Mouse (Mus musculus) CH12.LX (cell line): ENCODE data around the gene Grip1. TPM values are rescaled to one million over a fixed set of nuclear protein-coding genes. Genes with fewer than 3 reads are reported as not detected.

Source experiments
- DNase-seq: peaks from one replicate; pipeline ENCODE4 v3.0.0-alpha.2; 2013; ENCODE audit errors: extremely low read depth
- H3K27ac ChIP-seq: 2 replicates; pipeline ENCODE4 v1.5.1; 2012; ENCODE audit warnings: low read depth, mild to moderate bottlenecking, control low read depth, moderate library complexity; ENCODE audit not compliant: insufficient read depth
- H3K27me3 ChIP-seq: replicated peaks from 2 replicates; pipeline ENCODE3; 2012; ENCODE audit warnings: inconsistent platforms
- H3K36me3 ChIP-seq, 2 experiments: replicated peaks in 1 of 2; 2 replicates each; pipeline versions ENCODE3 to v1.6.1; 2012; ENCODE audit warnings: inconsistent platforms in 1 of 2, low read length in 1 of 2, mild to moderate bottlenecking in 1 of 2, mixed read lengths in 1 of 2, moderate library complexity in 1 of 2; ENCODE audit not compliant: control insufficient read depth in 1 of 2, insufficient read depth in 1 of 2
- H3K4me1 ChIP-seq, 2 experiments: 2 replicates each; pipeline ENCODE4 v1.6.1; 2012; ENCODE audit warnings: inconsistent platforms in 1 of 2, moderate library complexity in 1 of 2; ENCODE audit not compliant: insufficient read depth in 2 of 2, control insufficient read depth in 1 of 2
- H3K4me2 ChIP-seq: 2 replicates; pipeline ENCODE4 v1.6.1; 2012; ENCODE audit warnings: low read depth, mild to moderate bottlenecking, control low read depth; ENCODE audit not compliant: poor library complexity, insufficient read depth, severe bottlenecking
- H3K4me3 ChIP-seq, 3 experiments: fragments of 150-350 bp in 1 of 3; sonication (generic) in 1 of 3; replicated peaks in 1 of 3; 2 replicates each; pipeline versions ENCODE3 to v1.5.1; 2011 to 2012; ENCODE audit warnings: low read depth in 2 of 3, low read length in 2 of 3, mild to moderate bottlenecking in 2 of 3, moderate library complexity in 2 of 3, control low read depth in 1 of 3, improper control_type of control experiment in 1 of 3, inconsistent platforms in 1 of 3, mixed read lengths in 1 of 3; ENCODE audit not compliant: poor library complexity in 1 of 3
- H3K79me2 ChIP-seq: replicated peaks from 2 replicates; pipeline ENCODE4 v1.6.1; 2012; ENCODE audit warnings: mild to moderate bottlenecking, moderate library complexity; ENCODE audit not compliant: control insufficient read depth, poor library complexity, insufficient read depth, severe bottlenecking; ENCODE audit errors: extremely low read depth
- H3K9ac ChIP-seq: 2 replicates; pipeline ENCODE4 v1.6.1; 2012; ENCODE audit warnings: low read depth, mild to moderate bottlenecking, control low read depth, moderate library complexity; ENCODE audit not compliant: insufficient read depth
- H3K9me3 ChIP-seq: replicated peaks from 2 replicates; pipeline ENCODE3; 2012; ENCODE audit warnings: low read length, inconsistent platforms, mixed read lengths
- CHD1 ChIP-seq: IDR thresholded peaks from 2 replicates; pipeline ENCODE4 v1.6.1; 2012; ENCODE audit warnings: low read depth, low read length, improper control_type of control experiment, inconsistent platforms
- CTCF ChIP-seq, 2 experiments: IDR thresholded peaks in 1 of 2; conservative IDR thresholded peaks in 1 of 2; 2 replicates each; pipeline ENCODE4 v1.5.1; 2011 to 2012; ENCODE audit warnings: low read depth in 2 of 2, low read length in 2 of 2, improper control_type of control experiment in 1 of 2, inconsistent platforms in 1 of 2, mild to moderate bottlenecking in 1 of 2, moderate library complexity in 1 of 2
- ELF1 ChIP-seq: IDR thresholded peaks from 2 replicates; pipeline ENCODE4 v1.6.1; 2014; ENCODE audit warnings: low read depth, mild to moderate bottlenecking, inconsistent platforms, low read length, improper control_type of control experiment
- EP300 ChIP-seq: IDR thresholded peaks from 2 replicates; pipeline ENCODE4 v1.6.1; 2011; ENCODE audit warnings: low read length, improper control_type of control experiment
- ETS1 ChIP-seq: conservative IDR thresholded peaks from 2 replicates; pipeline ENCODE4 v1.6.1; 2012; ENCODE audit warnings: low read depth, mild to moderate bottlenecking, inconsistent platforms, low read length, improper control_type of control experiment, moderate library complexity
- HCFC1 ChIP-seq: IDR thresholded peaks from 2 replicates; pipeline ENCODE4 v1.6.1; 2012; ENCODE audit warnings: low read depth, mild to moderate bottlenecking, inconsistent platforms, low read length, improper control_type of control experiment
- JUND ChIP-seq: conservative IDR thresholded peaks from 2 replicates; pipeline ENCODE4 v1.6.1; 2011; ENCODE audit warnings: low read depth, low read length, improper control_type of control experiment
- KAT2A ChIP-seq: IDR thresholded peaks from 2 replicates; pipeline ENCODE4 v1.6.1; 2012; ENCODE audit warnings: low read length, improper control_type of control experiment, inconsistent platforms; ENCODE audit not compliant: insufficient replicate concordance
- MAX ChIP-seq: IDR thresholded peaks from 2 replicates; pipeline ENCODE4 v1.6.1; 2011; ENCODE audit warnings: low read length, improper control_type of control experiment
- MAZ ChIP-seq: IDR thresholded peaks from 2 replicates; pipeline ENCODE4 v1.6.1; 2012; ENCODE audit warnings: low read depth, mild to moderate bottlenecking, inconsistent platforms, low read length, improper control_type of control experiment, moderate library complexity
- MEF2A ChIP-seq: IDR thresholded peaks from 2 replicates; pipeline ENCODE4 v1.6.1; 2014; ENCODE audit warnings: low read depth, mild to moderate bottlenecking, inconsistent platforms, low read length, improper control_type of control experiment, borderline replicate concordance
- MXI1 ChIP-seq: IDR thresholded peaks from 2 replicates; pipeline ENCODE4 v1.6.1; 2011; ENCODE audit warnings: mild to moderate bottlenecking, low read depth, low read length, improper control_type of control experiment
- MYC ChIP-seq: IDR thresholded peaks from 2 replicates; pipeline ENCODE4 v1.6.1; 2011; ENCODE audit warnings: low read depth, mild to moderate bottlenecking, improper control_type of control experiment, low read length
- NELFE ChIP-seq: IDR thresholded peaks from 2 replicates; pipeline ENCODE4 v1.6.1; 2011; ENCODE audit warnings: low read depth, low read length, improper control_type of control experiment
- NRF1 ChIP-seq: IDR thresholded peaks from 2 replicates; pipeline ENCODE4 v1.6.1; 2014; ENCODE audit warnings: low read depth, mild to moderate bottlenecking, inconsistent platforms, low read length, improper control_type of control experiment, moderate library complexity
- PAX5 ChIP-seq: IDR thresholded peaks from 2 replicates; pipeline ENCODE4 v1.6.1; 2012; ENCODE audit warnings: low read length, inconsistent platforms, mixed read lengths
- POLR2A ChIP-seq: IDR thresholded peaks from 2 replicates; pipeline ENCODE4 v1.6.1; 2011; ENCODE audit warnings: low read depth, mild to moderate bottlenecking, improper control_type of control experiment, low read length
- POLR2AphosphoS2 ChIP-seq: IDR thresholded peaks from 2 replicates; pipeline ENCODE4 v1.6.1; 2011; ENCODE audit warnings: low read depth, low read length, improper control_type of control experiment
- RAD21 ChIP-seq: IDR thresholded peaks from 2 replicates; pipeline ENCODE4 v1.6.1; 2011; ENCODE audit warnings: low read depth, mild to moderate bottlenecking, low read length, improper control_type of control experiment, moderate library complexity
- RCOR1 ChIP-seq: conservative IDR thresholded peaks from 2 replicates; pipeline ENCODE4 v1.6.1; 2012; ENCODE audit warnings: low read depth, mild to moderate bottlenecking, inconsistent platforms, low read length, improper control_type of control experiment
- SMC3 ChIP-seq: IDR thresholded peaks from 2 replicates; pipeline ENCODE4 v1.6.1; 2011; ENCODE audit warnings: low read depth, low read length, improper control_type of control experiment
- TBP ChIP-seq: conservative IDR thresholded peaks from 2 replicates; pipeline ENCODE4 v1.6.1; 2011; ENCODE audit warnings: low read depth, low read length, improper control_type of control experiment
- TCF12 ChIP-seq: IDR thresholded peaks from 2 replicates; pipeline ENCODE4 v1.6.1; 2014; ENCODE audit warnings: low read depth, mild to moderate bottlenecking, inconsistent platforms, low read length, improper control_type of control experiment
- UBTF ChIP-seq: IDR thresholded peaks from 2 replicates; pipeline ENCODE4 v1.6.1; 2012; ENCODE audit warnings: low read depth, mild to moderate bottlenecking, inconsistent platforms, low read length, improper control_type of control experiment, moderate library complexity
- USF1 ChIP-seq: IDR thresholded peaks from 2 replicates; pipeline ENCODE4 v1.6.1; 2014; ENCODE audit warnings: low read depth, mild to moderate bottlenecking, inconsistent platforms, low read length, improper control_type of control experiment
- USF2 ChIP-seq: conservative IDR thresholded peaks from 2 replicates; pipeline ENCODE4 v1.6.1; 2011; ENCODE audit warnings: low read depth, low read length, improper control_type of control experiment
- ZC3H11A ChIP-seq: IDR thresholded peaks from 2 replicates; pipeline ENCODE4 v1.6.1; 2012; ENCODE audit warnings: low read depth, mild to moderate bottlenecking, inconsistent platforms, low read length, improper control_type of control experiment
- ZMIZ1 ChIP-seq: IDR thresholded peaks from 2 replicates; pipeline ENCODE4 v1.6.1; 2012; ENCODE audit warnings: low read depth, mild to moderate bottlenecking, inconsistent platforms, low read length, improper control_type of control experiment
- ZNF384 ChIP-seq: IDR thresholded peaks from 2 replicates; pipeline ENCODE4 v1.6.1; 2012; ENCODE audit warnings: low read depth, low read length, improper control_type of control experiment, inconsistent platforms
- dilution Hi-C: fragments of 300-500 bp; cut with MboI; formaldehyde crosslinking; loops from 2 replicates; pipeline ENCODE4 v1.14.3; 2020; ENCODE audit warnings: low sequenced_read_pairs; ENCODE audit not compliant: extremely low pct_unique_long_range_greater_than_20kb, extremely low pct_ligation_motif_present
- in situ Hi-C: fragments of 300-500 bp; cut with MboI; formaldehyde crosslinking; loops from 3 replicates; pipeline ENCODE4 v1.14.3; 2019; ENCODE audit warnings: low sequenced_read_pairs, low pct_ligation_motif_present, low pct_unique_long_range_greater_than_20kb, mixed read lengths
- polyA plus RNA-seq: library from polyadenylated mRNA; unstranded; fragments of >175 nt; gene quantifications from 2 replicates; pipeline ENCODE4 v1.2.1, GENCODE M21; 2012; ENCODE audit warnings: low read depth; ENCODE audit not compliant: insufficient read length
- total RNA-seq, 2 experiments: library from RNA; depleted of rRNA; stranded (reverse); fragments of 300-350 nt in 1 of 2; fragments of >200 nt in 1 of 2; gene quantifications; 2 replicates each; pipeline ENCODE4 v1.2.3; 2012 to 2014

Gene Grip1
- total and polyA plus RNA-seq, 3 experiments: 0.09 to 0.33 (median 0.13) TPM

GRCm38 (mm10) chr10:120035211-120035733 lies 581.6 kb downstream of the Grip1 start:
- TF ChIP-seq NELFE (no peak), TCF12 (no peak), RAD21 (no peak), SMC3 (no peak), POLR2A (no peak), CHD1 (no peak), MXI1 (no peak), PAX5 (no peak), ZNF384 (no peak), ELF1 (no peak), MYC (no peak), USF2 (no peak), NRF1 (no peak), JUND (no peak), USF1 (no peak), ZMIZ1 (no peak), TBP (no peak)
- in situ Hi-C loops (no loop called here), dilution Hi-C loops (no loop called here)
- Histone ChIP-seq H3K4me2 (no peak overlapping the region), H3K9ac (no peak overlapping the region), H3K79me2 (no peaks in the 10 kb centered on the region), H3K27ac (no peak overlapping the region), H3K4me1 (0 out of 4 replicates have a peak, but pooled peaks cover 0 to 3% of the 10 kb centered on the region in 2 experiments), H3K4me3 (no peak overlapping the region), H3K27me3 (no peaks in the 10 kb centered on the region), H3K9me3 (no peaks in the 10 kb centered on the region), H3K36me3 (no peaks in the 10 kb centered on the region)
- DNase-seq: no peak

GRCm38 (mm10) chr10:120035824-120036223 lies 582.2 kb downstream of the Grip1 start:
- H3K27ac ChIP-seq: no peak overlapping the region
- TF ChIP-seq CTCF (conservative IDR thresholded peaks at IDR 0.05 in 1 of 2, IDR thresholded peaks at IDR 0.05 in 1 of 2; ENCODE audit: low read depth in 2 of 2, low read length in 2 of 2) (no peak), MEF2A (no peak), MAX (no peak), HCFC1 (no peak), POLR2AphosphoS2 (no peak), MYC (no peak), MAZ (no peak), ZC3H11A (no peak), ETS1 (no peak), POLR2A (no peak), USF2 (no peak), SMC3 (no peak), CHD1 (no peak), KAT2A (no peak), RCOR1 (no peak), ZMIZ1 (no peak), UBTF (no peak), MXI1 (no peak), EP300 (no peak)
- in situ Hi-C loops: no loop called here

More at GRCm38 (mm10) chr10:120035824-120036223, 582.2 kb downstream of the Grip1 start:
- Histone ChIP-seq H3K4me3 (no peak overlapping the region), H3K4me2 (no peak overlapping the region), H3K4me1 (0 out of 4 replicates have a peak, but pooled peaks cover 0 to 3% of the 10 kb centered on the region in 2 experiments), H3K9me3 (no peaks in the 10 kb centered on the region), H3K9ac (no peak overlapping the region), H3K36me3 (no peaks in the 10 kb centered on the region), H3K79me2 (no peaks in the 10 kb centered on the region), H3K27me3 (no peaks in the 10 kb centered on the region)
- DNase-seq: no peak
- dilution Hi-C loops: no loop called here
